Mouse (Mus musculus) G1E (cell line): ENCODE measurements around the gene Pid1. TPM values are rescaled to one million over a fixed set of nuclear protein-coding genes. Genes with fewer than 3 reads are reported as not detected.

Experiments used
- ATAC-seq: 2 replicates; pipeline ENCODE4 v1.8.0; 2016; ENCODE audit warnings: mild to moderate bottlenecking; ENCODE audit not compliant: insufficient number of reproducible peaks, poor library complexity, low FRiP score, severe bottlenecking; ENCODE audit errors: extremely low read depth
- DNase-seq: peaks from one replicate; pipeline ENCODE4 v3.0.0; 2012; ENCODE audit warnings: low spot score
- H3K27me3 ChIP-seq: 2 replicates; pipeline ENCODE4 v1.6.1; 2012; ENCODE audit warnings: mild to moderate bottlenecking, low read length, inconsistent platforms; ENCODE audit not compliant: insufficient read depth
- H3K36me3 ChIP-seq: replicated peaks from 2 replicates; pipeline ENCODE3; 2012; ENCODE audit warnings: mild to moderate bottlenecking, inconsistent platforms
- H3K4me1 ChIP-seq: 2 replicates; pipeline ENCODE4 v1.6.1; 2012; ENCODE audit warnings: low read depth, low read length, inconsistent platforms, mixed read lengths; ENCODE audit not compliant: insufficient read depth
- H3K4me3 ChIP-seq: 2 replicates; pipeline ENCODE4 v1.5.1; 2012; ENCODE audit warnings: low read depth, mild to moderate bottlenecking, inconsistent platforms, low read length, moderate library complexity, mixed read lengths
- H3K9me3 ChIP-seq: replicated peaks from 2 replicates; pipeline ENCODE4 v1.6.1; 2012; ENCODE audit warnings: inconsistent platforms
- CTCF ChIP-seq: IDR thresholded peaks from 2 replicates; pipeline ENCODE4 v1.5.1; 2012; ENCODE audit warnings: low read depth, low read length, inconsistent platforms, mixed read lengths
- GATA1 ChIP-seq: IDR thresholded peaks from 2 replicates; pipeline ENCODE4 v1.6.1; 2012; ENCODE audit warnings: borderline replicate concordance, low read length, inconsistent platforms, mixed read lengths
- GATA2 ChIP-seq: IDR thresholded peaks from 2 replicates; pipeline ENCODE4 v1.6.1; 2012; ENCODE audit warnings: low read depth, low read length, inconsistent platforms, borderline replicate concordance
- POLR2AphosphoS5 ChIP-seq: IDR thresholded peaks from 2 replicates; pipeline ENCODE4 v1.6.1; 2012; ENCODE audit warnings: low read depth, low read length, inconsistent platforms; ENCODE audit not compliant: insufficient replicate concordance
- TAL1 ChIP-seq: conservative IDR thresholded peaks from 2 replicates; pipeline ENCODE4 v1.6.1; 2012; ENCODE audit warnings: low read depth, low read length, inconsistent platforms, mixed read lengths
- polyA plus RNA-seq: library from polyadenylated mRNA; stranded (reverse); fragments of >175 nt; gene quantifications from 2 replicates; pipeline ENCODE4 v1.2.3, GENCODE M21; 2012
- total RNA-seq, 2 experiments: library from RNA; stranded (forward) in 1 of 2; stranded (reverse) in 1 of 2; fragments of 200-1000 nt in 1 of 2; fragments of >200 nt in 1 of 2; fragmentation: Nextera tagmentation in 1 of 2; gene quantifications; 2 replicates each; pipeline ENCODE4 v1.2.3; 2014 to 2017

The Pid1 gene
- total and polyA plus RNA-seq, 3 experiments: 0.33 TPM; not detected in 2

DNA sequence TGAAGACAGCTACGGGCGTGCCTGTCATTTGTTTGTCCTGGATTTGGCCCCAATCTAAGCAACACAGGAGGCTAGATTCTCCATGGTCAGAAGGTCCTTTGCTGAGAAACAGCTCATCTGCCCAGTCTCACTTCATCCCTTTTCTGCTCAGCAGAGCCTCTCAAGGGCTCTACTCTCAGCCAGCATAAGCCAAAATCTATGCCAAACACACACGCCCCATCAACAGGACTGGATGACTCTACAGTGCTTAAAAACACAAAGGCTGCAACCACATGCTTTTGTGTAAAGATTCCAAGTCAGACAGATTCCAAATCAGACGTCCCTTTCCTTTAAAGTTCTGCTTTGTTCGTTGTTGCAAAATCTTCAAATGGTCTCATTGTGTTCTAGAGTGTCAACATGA lies 174.5 kb downstream of the Pid1 start:
- Histone ChIP-seq H3K9me3 (peaks cover 32% of the 10 kb centered on the region), H3K4me3 (no peak overlapping the region), H3K27me3 (no peaks in the 10 kb centered on the region), H3K4me1 (no peaks in the 10 kb centered on the region), H3K36me3 (no peaks in the 10 kb centered on the region)
- no peak for ATAC-seq
- TF ChIP-seq GATA2 (no peak), GATA1 (no peak), POLR2AphosphoS5 (no peak), CTCF (no peak), TAL1 (no peak)
- no peak for DNase-seq

GRCm38 (mm10) chr1:84186756-84187437 lies 177.1 kb downstream of the Pid1 start:
- no peak for ATAC-seq
- Histone ChIP-seq H3K4me1 (no peaks in the 10 kb centered on the region), H3K4me3 (no peak overlapping the region), H3K36me3 (no peaks in the 10 kb centered on the region), H3K9me3 (peaks cover 28% of the 10 kb centered on the region), H3K27me3 (no peaks in the 10 kb centered on the region)
- DNase-seq: no peak
- TF ChIP-seq CTCF (no peak), GATA1 (no peak), GATA2 (no peak), POLR2AphosphoS5 (no peak), TAL1 (no peak)

DNA sequence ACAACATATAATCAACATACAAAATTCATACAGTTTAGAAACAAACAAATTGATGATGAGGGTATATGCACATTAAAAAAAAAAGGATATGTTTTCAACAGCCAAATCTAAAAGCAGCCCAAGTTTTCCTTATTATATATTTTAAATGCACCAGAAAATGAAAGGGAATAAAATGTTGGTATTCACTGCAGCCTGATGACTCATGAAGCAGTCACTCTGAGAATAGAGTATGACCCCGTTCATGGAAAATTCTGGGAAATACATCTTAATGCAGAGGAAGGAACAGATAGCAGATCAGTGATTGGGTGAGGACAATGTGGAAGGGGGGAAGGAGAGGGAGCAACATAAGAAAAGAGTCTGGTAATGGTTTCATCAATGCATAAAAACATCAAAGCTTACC lies 186.3 kb downstream of the Pid1 start:
- Histone ChIP-seq H3K4me3 (no peak overlapping the region), H3K27me3 (no peaks in the 10 kb centered on the region), H3K36me3 (no peaks in the 10 kb centered on the region), H3K9me3 (peaks cover 18% of the 10 kb centered on the region), H3K4me1 (no peaks in the 10 kb centered on the region)
- ATAC-seq (no peak), DNase-seq (no peak)
- TF ChIP-seq POLR2AphosphoS5 (no peak), GATA1 (no peak), CTCF (no peak), TAL1 (no peak), GATA2 (no peak)

DNA sequence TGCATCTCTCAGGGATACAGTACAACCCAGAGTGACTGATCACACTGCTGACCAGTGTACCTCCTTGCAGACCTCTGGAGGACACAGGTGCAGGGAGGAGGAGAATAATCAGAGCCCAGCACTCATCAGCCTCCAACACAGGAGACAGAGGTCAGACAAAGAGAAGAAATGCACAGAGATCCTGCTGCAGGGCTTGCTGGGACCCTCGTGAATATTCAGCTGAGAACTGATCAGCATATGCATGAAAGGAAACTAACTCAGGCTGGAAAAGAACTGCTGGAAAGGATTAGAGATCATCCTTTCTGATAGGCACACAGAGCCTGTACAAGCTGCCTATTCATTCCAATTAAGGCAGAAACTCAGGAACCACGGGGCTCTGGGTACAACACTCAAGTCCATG lies 186.9 kb downstream of the Pid1 start:
- DNase-seq (no peak), ATAC-seq (no peak)
- H3K9me3 ChIP-seq: peaks cover 20% of the 10 kb centered on the region

GRCm38 (mm10) chr1:84172941-84173340 lies 191.0 kb downstream of the Pid1 start:
- Histone ChIP-seq H3K36me3 (no peaks in the 10 kb centered on the region), H3K27me3 (no peaks in the 10 kb centered on the region), H3K4me3 (no peak overlapping the region), H3K4me1 (no peaks in the 10 kb centered on the region), H3K9me3 (peaks cover 39% of the 10 kb centered on the region)
- ATAC-seq: no peak
- no peak for TF ChIP-seq GATA2
- no peak for DNase-seq

More for the DNA sequence above, 186.9 kb downstream of the Pid1 start:
- Histone ChIP-seq H3K4me1 (no peaks in the 10 kb centered on the region), H3K27me3 (no peaks in the 10 kb centered on the region), H3K4me3 (no peak overlapping the region), H3K36me3 (no peaks in the 10 kb centered on the region)
- no peak for TF ChIP-seq POLR2AphosphoS5
- TF ChIP-seq GATA2: no peak
- no peak for TF ChIP-seq GATA1
- TF ChIP-seq TAL1: no peak

- Histone ChIP-seq H3K36me3 (no peaks in the 10 kb centered on the region), H3K27me3 (no peaks in the 10 kb centered on the region), H3K4me1 (no peaks in the 10 kb centered on the region), H3K9me3 (peaks cover 46% of the 10 kb centered on the region), H3K4me3 (no peak overlapping the region)
- no peak for DNase-seq
- TF ChIP-seq CTCF: no peak
- no peak for TF ChIP-seq POLR2AphosphoS5
- no peak for TF ChIP-seq GATA2
- no peak for TF ChIP-seq GATA1
- no peak for ATAC-seq
Observed at GRCm38 (mm10) chr1:84157790-84158189, 206.2 kb downstream of the Pid1 start.
